Mouse (Mus musculus): ENCODE measurements around the gene Tlx3. TPM values are rescaled to one million over a fixed set of nuclear protein-coding genes. Genes with fewer than 3 reads are reported as not detected.

Tlx3 gene
- total and polyA plus RNA-seq, 2 experiments from 2014 or later = not detected

- H3K27ac ChIP-seq (ENCODE audit: low read depth, low read length) = peak overlapping the region; percentile 90
- H3K9me3 ChIP-seq (ENCODE audit: low read length) = no peaks in the 10 kb centered on the region
- TF ChIP-seq CTCF (IDR thresholded peaks at IDR 0.05; ENCODE audit: low read depth) = no peak
- 6% methylated on average over 47 of the region's 53 CpGs for WGBS
- DNase-seq (peak; percentile 86), ATAC-seq (peak; percentile 65)
- peak overlapping the region; percentile 87 for H3K4me3 ChIP-seq (ENCODE audit: low read depth, low read length)
- peak overlapping the region; percentile 93 for H3K9ac ChIP-seq
- peak overlapping the region; percentile 65 for H3K4me2 ChIP-seq (ENCODE audit: low read depth)
- H3K4me1 ChIP-seq (ENCODE audit: insufficient read depth) = peaks cover 15% of the 10 kb centered on the region; the same call in 1 of the 2 replicates
- peaks cover 31% of the 10 kb centered on the region for H3K36me3 ChIP-seq (ENCODE audit: insufficient read depth)
- no peaks in the 10 kb centered on the region for H3K27me3 ChIP-seq (ENCODE audit: insufficient read depth, low read length)
Measured at GRCm38 (mm10) chr11:33162211-33162997, 41.0 kb downstream of the Tlx3 start.

GRCm38 (mm10) chr11:33159741-33160140 is 43.6 kb downstream of the Tlx3 start:
- DNase-seq (no peak), ATAC-seq (no peak)
- Histone ChIP-seq H3K36me3 (ENCODE audit: insufficient read depth) (peaks cover 50% of the 10 kb centered on the region), H3K27ac (ENCODE audit: low read depth, low read length) (no peak overlapping the region), H3K4me3 (ENCODE audit: low read depth, low read length) (no peak overlapping the region), H3K9me3 (ENCODE audit: low read length) (no peaks in the 10 kb centered on the region), H3K4me1 (ENCODE audit: insufficient read depth) (peaks cover 15% of the 10 kb centered on the region; the same call in 1 of the 2 replicates), H3K9ac (no peak overlapping the region), H3K27me3 (ENCODE audit: insufficient read depth, low read length) (no peaks in the 10 kb centered on the region), H3K4me2 (ENCODE audit: low read depth) (no peak overlapping the region)
- TF ChIP-seq CTCF (IDR thresholded peaks at IDR 0.05; ENCODE audit: low read depth) = no peak
- 93% methylated on average over 3 of the region's 3 CpGs for WGBS

- Histone ChIP-seq H3K4me3 (ENCODE audit: low read depth, low read length) (no peak overlapping the region), H3K27me3 (ENCODE audit: insufficient read depth, low read length) (no peaks in the 10 kb centered on the region), H3K36me3 (ENCODE audit: insufficient read depth) (peaks cover 61% of the 10 kb centered on the region), H3K4me2 (ENCODE audit: low read depth) (no peak overlapping the region), H3K27ac (ENCODE audit: low read depth, low read length) (no peak overlapping the region), H3K9ac (no peak overlapping the region), H3K4me1 (ENCODE audit: insufficient read depth) (0 out of 2 replicates have a peak, but pooled peaks cover 10% of the 10 kb centered on the region), H3K9me3 (ENCODE audit: low read length) (no peaks in the 10 kb centered on the region)
- no peak for ATAC-seq
- 84% methylated on average over 2 of the region's 2 CpGs for WGBS
- no peak for DNase-seq
- no peak for TF ChIP-seq CTCF (IDR thresholded peaks at IDR 0.05; ENCODE audit: low read depth)
Measured at GRCm38 (mm10) chr11:33157453-33158196, 45.8 kb downstream of the Tlx3 start.

GRCm38 (mm10) chr11:33156436-33157015 is 46.9 kb downstream of the Tlx3 start:
- peaks cover 67% of the 10 kb centered on the region for H3K36me3 ChIP-seq (ENCODE audit: insufficient read depth)
- ATAC-seq (no peak), DNase-seq (no peak)

GRCm38 (mm10) chr11:33154459-33154858 is 48.9 kb downstream of the Tlx3 start:
- Histone ChIP-seq H3K4me1 (ENCODE audit: insufficient read depth) (no peaks in the 10 kb centered on the region), H3K9me3 (ENCODE audit: low read length) (no peaks in the 10 kb centered on the region), H3K36me3 (ENCODE audit: insufficient read depth) (peaks cover 68% of the 10 kb centered on the region), H3K4me2 (ENCODE audit: low read depth) (no peak overlapping the region), H3K9ac (no peak overlapping the region), H3K4me3 (ENCODE audit: low read depth, low read length) (no peak overlapping the region), H3K27me3 (ENCODE audit: insufficient read depth, low read length) (no peaks in the 10 kb centered on the region), H3K27ac (ENCODE audit: low read depth, low read length) (no peak overlapping the region)
- WGBS = 76% methylated on average over 3 of the region's 3 CpGs
- DNase-seq (no peak), ATAC-seq (no peak)
- no peak for TF ChIP-seq CTCF (IDR thresholded peaks at IDR 0.05; ENCODE audit: low read depth)

More at GRCm38 (mm10) chr11:33156436-33157015, 46.9 kb downstream of the Tlx3 start:
- Histone ChIP-seq H3K27ac (ENCODE audit: low read depth, low read length) (no peak overlapping the region), H3K4me1 (ENCODE audit: insufficient read depth) (0 out of 2 replicates have a peak, but pooled peaks cover 9% of the 10 kb centered on the region), H3K4me2 (ENCODE audit: low read depth) (no peak overlapping the region), H3K4me3 (ENCODE audit: low read depth, low read length) (no peak overlapping the region), H3K27me3 (ENCODE audit: insufficient read depth, low read length) (no peaks in the 10 kb centered on the region), H3K9me3 (ENCODE audit: low read length) (no peaks in the 10 kb centered on the region), H3K9ac (no peak overlapping the region)
- TF ChIP-seq CTCF (IDR thresholded peaks at IDR 0.05; ENCODE audit: low read depth) = no peak
- 86% methylated on average over 4 of the region's 4 CpGs for WGBS

- no peak overlapping the region for H3K4me3 ChIP-seq (ENCODE audit: low read depth, low read length)
- no peaks in the 10 kb centered on the region for H3K4me1 ChIP-seq (ENCODE audit: insufficient read depth)
- WGBS = 95% methylated on average over 1 of the region's 1 CpGs
- DNase-seq = no peak
- no peak overlapping the region for H3K9ac ChIP-seq
- H3K27ac ChIP-seq (ENCODE audit: low read depth, low read length) = no peak overlapping the region
- H3K36me3 ChIP-seq (ENCODE audit: insufficient read depth) = peaks cover 56% of the 10 kb centered on the region
- no peak for ATAC-seq
- no peaks in the 10 kb centered on the region for H3K27me3 ChIP-seq (ENCODE audit: insufficient read depth, low read length)
- H3K9me3 ChIP-seq (ENCODE audit: low read length) = no peaks in the 10 kb centered on the region
- no peak overlapping the region for H3K4me2 ChIP-seq (ENCODE audit: low read depth)
- TF ChIP-seq CTCF (IDR thresholded peaks at IDR 0.05; ENCODE audit: low read depth) = no peak
Measured at GRCm38 (mm10) chr11:33152997-33153396, 50.4 kb downstream of the Tlx3 start.

All from forebrain, postnatal 0 days (tissue).